Mouse (Mus musculus): ENCODE data around the gene Tmem141. TPM values are rescaled to one million over a fixed set of nuclear protein-coding genes. Genes with fewer than 3 reads are reported as not detected.

Gene Tmem141
- polyA plus RNA-seq, 1 experiment from 2014 or later = 20.7 TPM

GRCm38 (mm10) chr2:25580621-25581101 is 41.1 kb downstream of the Tmem141 start:
- DNase-seq (ENCODE audit: low spot score) = no peak
- H3K4me1 ChIP-seq = peaks cover 68% of the 10 kb centered on the region
- H3K4me3 ChIP-seq = no peak overlapping the region
- WGBS = 51% methylated on average over 6 of the region's 6 CpGs
- no peak overlapping the region for H3K27ac ChIP-seq
- H3K36me3 ChIP-seq = peaks cover 33% of the 10 kb centered on the region
- H3K27me3 ChIP-seq (ENCODE audit: low read depth, poor library complexity, severe bottlenecking) = peaks cover 59% of the 10 kb centered on the region
- H3K9me3 ChIP-seq (replicated peaks) = no peaks in the 10 kb centered on the region

- Histone ChIP-seq H3K36me3 (peaks cover 25% of the 10 kb centered on the region), H3K9me3 (replicated peaks) (no peaks in the 10 kb centered on the region), H3K4me3 (peak overlapping the region; percentile 44), H3K27me3 (ENCODE audit: low read depth, poor library complexity, severe bottlenecking) (peaks cover 62% of the 10 kb centered on the region), H3K4me1 (peaks cover 76% of the 10 kb centered on the region), H3K27ac (no peak overlapping the region)
- DNase-seq (ENCODE audit: low spot score) = peak; percentile 64
- 5% methylated on average over 27 of the region's 27 CpGs for WGBS
Observed at GRCm38 (mm10) chr2:25579737-25580460, 41.9 kb downstream of the Tmem141 start.

- WGBS = 6% methylated on average over 77 of the region's 77 CpGs
- peaks cover 62% of the 10 kb centered on the region for H3K27me3 ChIP-seq (ENCODE audit: low read depth, poor library complexity, severe bottlenecking)
- no peaks in the 10 kb centered on the region for H3K9me3 ChIP-seq (replicated peaks)
- peak overlapping the region; percentile 44 for H3K4me3 ChIP-seq
- DNase-seq (ENCODE audit: low spot score) = peak; percentile 68
- H3K36me3 ChIP-seq = peaks cover 17% of the 10 kb centered on the region
- peaks cover 79% of the 10 kb centered on the region for H3K4me1 ChIP-seq
- H3K27ac ChIP-seq = peak overlapping the region; percentile 33; the same call in 1 of the 2 replicates
Observed at GRCm38 (mm10) chr2:25578796-25579736, 42.7 kb downstream of the Tmem141 start.

GRCm38 (mm10) chr2:25577951-25578795 is 43.6 kb downstream of the Tmem141 start:
- DNase-seq (ENCODE audit: low spot score) = peak; percentile 71
- Histone ChIP-seq H3K4me3 (peak overlapping the region; percentile 44), H3K27me3 (ENCODE audit: low read depth, poor library complexity, severe bottlenecking) (peaks cover 62% of the 10 kb centered on the region), H3K4me1 (peaks cover 83% of the 10 kb centered on the region), H3K36me3 (peaks cover 10% of the 10 kb centered on the region), H3K27ac (peak overlapping the region; percentile 67), H3K9me3 (replicated peaks) (no peaks in the 10 kb centered on the region)
- 5% methylated on average over 75 of the region's 75 CpGs for WGBS

GRCm38 (mm10) chr2:25576965-25577891 is 44.6 kb downstream of the Tmem141 start:
- peak overlapping the region; percentile 67 for H3K27ac ChIP-seq
- peak; percentile 45 for DNase-seq (ENCODE audit: low spot score)

DNA sequence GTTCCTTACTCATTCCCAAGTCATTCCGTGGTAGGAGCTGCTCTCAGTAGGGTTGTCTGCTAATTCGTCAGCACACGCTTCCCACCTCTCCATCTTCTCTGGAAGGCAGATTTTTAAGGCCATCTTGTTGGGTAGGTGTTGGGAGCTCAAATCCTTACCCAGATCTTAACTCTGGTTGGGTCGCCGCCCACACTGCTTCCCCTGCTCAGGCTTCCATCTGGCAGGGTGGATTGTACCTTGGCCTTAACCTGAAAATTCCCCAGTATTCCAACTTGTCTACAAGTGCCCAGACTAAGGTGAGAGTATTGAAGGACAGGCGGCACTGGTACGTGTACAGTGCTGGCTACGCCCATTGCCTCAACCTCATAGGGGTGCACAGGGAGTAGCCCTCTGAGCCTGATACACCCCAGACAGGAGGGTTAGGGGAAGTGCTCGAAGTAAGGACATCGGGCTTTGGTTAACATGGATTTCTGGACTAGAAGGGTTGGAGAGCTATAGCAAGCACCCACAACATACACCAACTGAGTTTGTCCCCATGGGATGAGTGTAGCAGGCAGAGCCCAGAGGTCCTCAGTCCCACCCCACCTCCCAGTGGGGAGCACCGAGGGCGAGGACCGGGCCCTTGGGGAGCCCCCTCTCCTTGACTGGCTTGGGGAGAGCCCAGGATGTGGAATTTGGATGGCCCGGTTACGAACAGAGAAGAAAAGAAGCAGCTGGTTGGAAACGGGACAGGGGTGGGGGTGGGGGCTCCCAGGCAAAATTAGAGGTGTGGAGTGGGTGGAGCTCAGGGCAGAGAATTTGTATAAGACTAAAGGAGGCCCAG is 45.6 kb downstream of the Tmem141 start:
- Histone ChIP-seq H3K9me3 (replicated peaks) (no peaks in the 10 kb centered on the region), H3K27ac (peak overlapping the region; percentile 93; the same call in 1 of the 2 replicates)

More at GRCm38 (mm10) chr2:25576965-25577891, 44.6 kb downstream of the Tmem141 start:
- WGBS = 15% methylated on average over 92 of the region's 92 CpGs
- Histone ChIP-seq H3K36me3 (peaks cover 11% of the 10 kb centered on the region), H3K27me3 (ENCODE audit: low read depth, poor library complexity, severe bottlenecking) (peaks cover 62% of the 10 kb centered on the region), H3K4me3 (peak overlapping the region; percentile 44), H3K4me1 (peaks cover 76% of the 10 kb centered on the region), H3K9me3 (replicated peaks) (no peaks in the 10 kb centered on the region)

GRCm38 (mm10) chr2:25575432-25576027 is 46.3 kb downstream of the Tmem141 start:
- Histone ChIP-seq H3K9me3 (replicated peaks) (no peaks in the 10 kb centered on the region), H3K27me3 (ENCODE audit: low read depth, poor library complexity, severe bottlenecking) (peaks cover 52% of the 10 kb centered on the region), H3K36me3 (peaks cover 27% of the 10 kb centered on the region), H3K4me1 (peaks cover 65% of the 10 kb centered on the region), H3K4me3 (peak overlapping the region; percentile 70), H3K27ac (peak overlapping the region; percentile 93)
- peak; percentile 77 for DNase-seq (ENCODE audit: low spot score)
- 19% methylated on average over 21 of the region's 21 CpGs for WGBS

More for the DNA sequence above, 45.6 kb downstream of the Tmem141 start:
- DNase-seq (ENCODE audit: low spot score) = no peak
- 72% methylated on average over 16 of the region's 16 CpGs for WGBS
- H3K27me3 ChIP-seq (ENCODE audit: low read depth, poor library complexity, severe bottlenecking) = peaks cover 59% of the 10 kb centered on the region
- peak overlapping the region; percentile 70; the same call in 1 of the 2 replicates for H3K4me3 ChIP-seq
- peaks cover 20% of the 10 kb centered on the region for H3K36me3 ChIP-seq
- peaks cover 70% of the 10 kb centered on the region for H3K4me1 ChIP-seq

GRCm38 (mm10) chr2:25574579-25575431 is 47.0 kb downstream of the Tmem141 start, which contains the start of the genes Mamdc4 and Phpt1:
Gene Mamdc4 (minus strand): TSS chr2:25574845.
Gene Phpt1 (minus strand): TSS chr2:25575224.
- H3K36me3 ChIP-seq = peaks cover 35% of the 10 kb centered on the region
- peak; percentile 94 for DNase-seq (ENCODE audit: low spot score)
- peak within 1 kb of the TSS; percentile 93 for H3K27ac ChIP-seq
- H3K4me3 ChIP-seq = peak within 1 kb of the TSS; percentile 70
- peaks cover 61% of the 10 kb centered on the region for H3K4me1 ChIP-seq
- H3K27me3 ChIP-seq (ENCODE audit: low read depth, poor library complexity, severe bottlenecking) = peaks cover 45% of the 10 kb centered on the region
- WGBS = 1% methylated on average over 44 of the region's 45 CpGs
- no peaks in the 10 kb centered on the region for H3K9me3 ChIP-seq (replicated peaks)

DNA sequence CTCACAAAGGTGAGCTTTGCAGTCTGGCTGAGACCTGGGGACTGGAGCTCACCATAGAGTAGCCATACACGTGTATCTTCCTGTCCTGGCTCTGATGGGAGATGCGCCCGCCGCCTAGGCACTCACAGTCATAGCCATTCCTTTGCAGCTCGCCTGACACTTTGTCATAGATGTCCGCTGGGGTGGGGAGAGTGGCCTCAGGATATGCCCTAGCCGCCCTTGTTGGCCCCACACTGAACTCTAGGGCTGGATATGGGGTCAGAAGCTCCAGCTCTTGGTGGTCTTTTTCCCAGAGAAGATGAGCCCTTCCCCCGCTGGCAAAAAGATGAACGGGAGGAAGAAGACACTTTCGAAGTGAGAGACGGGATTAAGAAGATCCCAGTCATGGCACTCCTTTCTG is 47.7 kb downstream of the Tmem141 start:
- DNase-seq (ENCODE audit: low spot score) = no peak
- 15% methylated on average over 11 of the region's 11 CpGs for WGBS
- no peaks in the 10 kb centered on the region for H3K9me3 ChIP-seq (replicated peaks)
- peaks cover 38% of the 10 kb centered on the region for H3K27me3 ChIP-seq (ENCODE audit: low read depth, poor library complexity, severe bottlenecking)
- H3K36me3 ChIP-seq = peaks cover 41% of the 10 kb centered on the region
- H3K4me3 ChIP-seq = peak overlapping the region; percentile 70
- H3K27ac ChIP-seq = peak overlapping the region; percentile 93
- peaks cover 55% of the 10 kb centered on the region for H3K4me1 ChIP-seq

DNA sequence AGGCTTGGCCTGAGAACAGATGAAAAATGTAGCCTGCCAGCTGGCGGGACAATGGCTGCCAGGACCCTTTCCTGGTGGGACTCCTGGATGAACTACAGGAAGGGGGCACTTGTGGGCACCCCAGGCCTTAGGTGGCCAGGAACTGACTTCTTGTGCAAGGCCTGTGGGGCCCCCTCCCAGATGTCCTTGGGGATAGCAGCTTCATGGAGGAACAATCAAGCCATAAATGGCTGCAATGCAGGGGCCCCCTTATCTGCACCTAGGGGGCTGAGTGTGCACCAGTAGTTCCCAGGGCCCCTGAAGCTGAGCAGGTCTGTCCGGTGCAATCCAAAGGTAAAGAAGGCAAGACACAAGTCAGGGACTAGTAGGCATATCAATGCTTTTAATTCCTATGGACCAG is 48.7 kb downstream of the Tmem141 start:
- Histone ChIP-seq H3K27ac (no peak overlapping the region), H3K9me3 (replicated peaks) (no peaks in the 10 kb centered on the region), H3K4me3 (peak overlapping the region; percentile 70; the same call in 1 of the 2 replicates), H3K27me3 (ENCODE audit: low read depth, poor library complexity, severe bottlenecking) (peaks cover 27% of the 10 kb centered on the region), H3K36me3 (peaks cover 52% of the 10 kb centered on the region), H3K4me1 (peaks cover 44% of the 10 kb centered on the region)
- DNase-seq (ENCODE audit: low spot score) = no peak
- WGBS = 84% methylated on average over 2 of the region's 2 CpGs

Data from limb, embryonic 10.5 days (tissue).